In the genomic region with DNA sequence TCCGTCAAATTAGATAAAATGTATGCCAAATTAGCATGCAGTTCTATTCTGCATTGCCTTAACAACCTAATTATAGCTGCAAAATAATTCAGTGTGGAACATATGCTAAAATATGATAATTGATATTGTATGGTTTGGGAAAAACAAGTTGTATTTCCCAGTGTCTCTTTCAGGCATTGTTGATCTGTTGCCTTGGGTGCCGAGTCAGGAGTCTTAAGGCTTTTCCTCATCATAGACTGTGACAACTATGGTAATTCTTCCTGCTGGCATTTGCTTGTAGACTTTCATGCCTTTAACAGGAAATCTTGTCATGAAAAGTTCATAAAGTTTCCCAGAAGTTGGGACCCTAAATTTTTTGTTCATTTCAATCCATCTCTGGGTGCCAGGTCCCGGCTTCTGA, we compare ENCODE assay signal across 26 mouse cellular contexts.
"Had no signal": no experiment of that assay in that cellular context is flagged by ENCODE, and none has a peak within 500 bp of the region (broad histone marks: within the 10 kb centered on the region; RNA-seq: fewer than 3 reads in every experiment).

No protein-coding gene starts in this region.

- H3K27me3 ChIP-seq: heart, embryonic 13.5 days; heart, embryonic 15.5 days; hindbrain, embryonic 15.5 days; limb, embryonic 12.5 days; liver, embryonic 13.5 days; liver, embryonic 15.5 days had no signal

- H3K4me3 ChIP-seq: heart, adult 2 months; heart, embryonic 13.5 days; heart, embryonic 15.5 days; hindbrain, embryonic 13.5 days; hindbrain, embryonic 15.5 days; layer of hippocampus, adult 2 months; left cerebral cortex, adult 2 months; limb, embryonic 10.5 days; limb, embryonic 12.5 days; liver, embryonic 13.5 days; liver, embryonic 15.5 days had no signal

- H3K27ac ChIP-seq: heart, adult 2 months; heart, embryonic 13.5 days; heart, embryonic 15.5 days; hindbrain, embryonic 13.5 days; hindbrain, embryonic 15.5 days; hindbrain, postnatal 0 days; layer of hippocampus, adult 2 months; left cerebral cortex, adult 2 months; limb, embryonic 10.5 days; limb, embryonic 12.5 days; liver, embryonic 13.5 days; liver, embryonic 15.5 days had no signal

- H3K9ac ChIP-seq: heart, embryonic 13.5 days; heart, embryonic 15.5 days; hindbrain, embryonic 13.5 days; hindbrain, embryonic 15.5 days; limb, embryonic 12.5 days; liver, embryonic 13.5 days; liver, embryonic 15.5 days; liver, postnatal 0 days had no signal

- H3K4me1 ChIP-seq: heart, embryonic 13.5 days; heart, embryonic 15.5 days; liver, embryonic 13.5 days; liver, embryonic 15.5 days had no signal

- H3K36me3 ChIP-seq: heart, embryonic 13.5 days; heart, embryonic 15.5 days; hindbrain, embryonic 13.5 days; hindbrain, embryonic 15.5 days; limb, embryonic 10.5 days; limb, embryonic 12.5 days; liver, embryonic 13.5 days; liver, embryonic 15.5 days had no signal

- H3K4me2 ChIP-seq: heart, embryonic 11.5 days; heart, embryonic 13.5 days; heart, embryonic 15.5 days; hindbrain, embryonic 13.5 days; hindbrain, embryonic 15.5 days; limb, embryonic 12.5 days; liver, embryonic 11.5 days; liver, embryonic 13.5 days; liver, embryonic 15.5 days had no signal

- H3K9me3 ChIP-seq: heart, embryonic 13.5 days; heart, embryonic 15.5 days; hindbrain, embryonic 13.5 days; hindbrain, embryonic 15.5 days; limb, embryonic 10.5 days; limb, embryonic 12.5 days; liver, embryonic 13.5 days; liver, embryonic 15.5 days had no signal

- ATAC-seq: hindbrain, postnatal 0 days; intestine, postnatal 0 days; liver, postnatal 0 days had no signal

- DNase-seq: gastrocnemius, postnatal 14 days; gastrocnemius, postnatal 36 days; heart, adult 2 months; heart, postnatal 14 days; heart, postnatal 36 days; kidney, adult 18-20 months; kidney, adult 8-10 months; kidney, postnatal 10 days; kidney, postnatal 25 days; kidney, postnatal 4 days; liver; liver, embryonic 13.5 days; liver, postnatal 0 days had no signal
